Mouse (Mus musculus) liver, adult 2 months (tissue): ENCODE data around the gene Cd55.

Experiments used
- CTCF ChIP-seq: fragments of 200-500 bp; IDR thresholded peaks from 2 replicates; pipeline ENCODE4 v1.5.1; 2011; ENCODE audit warnings: low read depth, low read length, control low read depth
- POLR2A ChIP-seq: fragments of 200-500 bp; IDR thresholded peaks from 2 replicates; pipeline ENCODE4 v1.6.1; 2011; ENCODE audit warnings: low read length, control low read depth; ENCODE audit not compliant: insufficient read depth; ENCODE audit errors: extremely low read depth

- TF ChIP-seq POLR2A, result no peak
- no peak for TF ChIP-seq CTCF
These were observed 44.9 kb upstream of the Cd55 start for GRCm38 (mm10) chr1:130507408-130507807.
